Mouse (Mus musculus) layer of hippocampus, postnatal 36 days (tissue): ENCODE measurements around the gene Lrrc66. TPM values are rescaled to one million over a fixed set of nuclear protein-coding genes. Genes with fewer than 3 reads are reported as not detected.
"Not testable (repeated sequence)": the region's sequence is repeated elsewhere in the genome, so short reads cannot be mapped to it uniquely, and the experiment has no call there.

Experiments used
- DNase-seq, 2 experiments: peaks; one replicate each; pipeline ENCODE4 v3.0.0; 2022
- total RNA-seq, 2 experiments: library from RNA; stranded (reverse); gene quantifications; 2 replicates each; pipeline ENCODE4 v1.2.3; 2021

Gene Lrrc66
- total RNA-seq, 2 experiments from 2014 or later, result not detected

DNA sequence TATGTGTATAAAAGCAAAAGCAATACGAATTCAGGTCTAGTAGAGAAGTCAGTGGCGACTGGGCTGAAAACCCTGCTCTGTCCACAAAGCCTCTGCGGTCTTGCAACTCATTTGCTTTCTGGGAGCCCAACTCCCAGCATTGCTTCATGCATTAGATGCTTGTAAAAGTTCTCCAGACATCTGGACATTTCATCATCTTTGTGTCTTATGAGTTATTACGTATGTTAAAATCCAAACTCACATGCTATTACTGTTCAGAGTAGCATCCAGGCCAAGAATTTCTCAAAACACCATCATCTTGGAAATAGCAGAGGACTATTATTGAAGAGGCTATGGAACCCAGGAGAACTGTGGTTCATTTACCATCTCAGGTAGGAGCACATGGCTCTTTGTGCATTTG is 21.3 kb downstream of the Lrrc66 start:
- DNase-seq, result no peak

DNA sequence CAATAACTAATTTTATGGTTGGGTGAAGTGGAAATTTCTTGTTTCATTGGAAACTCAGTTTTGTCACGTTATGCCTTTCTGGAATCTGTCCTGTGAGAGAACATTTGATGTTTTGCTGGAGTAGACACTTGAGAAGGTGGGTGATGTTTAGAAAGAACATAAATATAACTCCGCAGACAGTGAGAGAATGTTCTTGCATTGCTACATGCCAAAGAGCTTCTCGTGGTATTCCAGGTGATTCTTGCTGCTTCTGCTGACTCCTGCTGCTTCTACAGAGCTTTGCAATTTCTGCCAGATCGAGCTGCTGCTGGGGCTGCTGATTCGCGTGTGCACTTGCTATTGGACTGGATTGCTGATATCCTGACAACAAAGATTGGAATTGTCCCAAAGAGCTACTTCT is 27.4 kb downstream of the Lrrc66 start:
- no peak for DNase-seq

DNA sequence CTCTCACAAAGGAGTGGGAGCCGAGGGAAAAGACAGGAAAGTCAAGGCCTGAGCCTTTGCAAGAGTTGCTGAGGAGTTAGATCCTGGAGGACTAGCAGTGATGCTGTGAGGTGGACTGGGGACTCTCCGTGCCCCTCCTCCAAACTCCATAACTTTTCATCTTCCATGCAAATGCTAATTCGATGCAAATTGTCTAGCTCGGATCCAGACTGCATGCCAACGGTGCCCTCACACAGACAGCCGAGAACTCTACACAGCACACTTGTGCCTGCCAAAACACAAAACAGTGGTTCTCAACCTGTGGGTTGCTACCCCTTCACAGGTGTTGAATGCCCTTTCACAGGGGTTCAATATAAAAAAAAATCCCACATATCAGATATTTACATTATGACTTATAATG is 27.8 kb downstream of the Lrrc66 start:
- DNase-seq, result no peak

DNA sequence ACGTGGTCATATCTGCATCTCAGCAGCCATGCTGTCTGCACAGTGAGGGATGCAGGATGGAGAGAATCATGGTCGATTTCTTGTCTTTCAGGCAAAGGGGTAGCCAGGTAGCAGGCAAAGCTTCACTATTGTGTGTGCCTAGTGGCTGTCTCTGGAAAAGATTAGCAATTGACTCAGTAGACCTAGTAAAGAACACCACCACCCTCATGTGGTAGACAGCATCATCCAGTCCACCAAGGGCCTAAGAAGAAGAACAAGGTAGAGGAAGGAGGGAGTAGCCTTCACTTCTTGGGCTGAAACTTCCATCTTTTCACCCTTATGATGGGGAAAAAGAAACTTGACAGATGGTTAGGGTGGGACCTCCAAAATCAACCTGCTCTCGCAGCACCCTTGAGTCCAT is 29.5 kb downstream of the Lrrc66 start:
- no peak for DNase-seq

DNA sequence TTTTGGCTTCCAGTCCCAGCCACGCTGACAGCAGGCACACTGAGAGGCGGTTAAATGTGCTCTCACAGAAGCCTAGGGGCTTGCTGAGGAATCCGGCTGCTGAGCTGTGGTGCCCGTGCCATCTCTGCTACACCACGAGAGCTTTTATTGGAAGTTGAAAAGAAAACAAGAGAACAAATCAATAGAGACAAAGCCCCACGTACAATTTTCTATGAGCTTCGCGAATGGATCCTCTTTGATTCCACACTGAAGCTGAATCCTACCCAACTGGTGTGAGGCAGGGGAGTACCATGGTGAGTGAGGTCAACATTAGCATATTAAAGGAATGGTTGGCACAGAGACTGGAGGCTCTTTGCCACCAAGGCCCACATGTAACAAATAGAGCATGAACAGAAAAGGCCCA is 31.0 kb downstream of the Lrrc66 start:
- peak in 1 of 2 experiments; percentile 44 for DNase-seq

DNA sequence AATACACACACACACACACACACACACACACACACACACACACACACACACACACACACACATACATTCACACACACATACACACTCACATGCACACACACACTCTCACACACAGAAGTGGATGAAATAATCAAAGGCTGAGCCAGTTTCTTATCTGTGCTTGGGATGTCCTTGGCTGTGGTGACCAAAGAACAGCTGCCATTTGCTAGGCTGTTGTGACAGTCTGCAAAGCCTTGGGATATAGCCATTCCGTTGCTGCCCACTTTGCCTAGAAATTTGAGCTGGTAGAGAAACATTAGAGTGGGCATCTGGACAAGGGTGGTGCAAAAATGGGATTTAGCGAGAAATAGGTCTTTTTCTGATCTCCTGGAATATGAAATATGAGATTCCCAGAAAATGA is 32.3 kb downstream of the Lrrc66 start:
- DNase-seq, result no peak

DNA sequence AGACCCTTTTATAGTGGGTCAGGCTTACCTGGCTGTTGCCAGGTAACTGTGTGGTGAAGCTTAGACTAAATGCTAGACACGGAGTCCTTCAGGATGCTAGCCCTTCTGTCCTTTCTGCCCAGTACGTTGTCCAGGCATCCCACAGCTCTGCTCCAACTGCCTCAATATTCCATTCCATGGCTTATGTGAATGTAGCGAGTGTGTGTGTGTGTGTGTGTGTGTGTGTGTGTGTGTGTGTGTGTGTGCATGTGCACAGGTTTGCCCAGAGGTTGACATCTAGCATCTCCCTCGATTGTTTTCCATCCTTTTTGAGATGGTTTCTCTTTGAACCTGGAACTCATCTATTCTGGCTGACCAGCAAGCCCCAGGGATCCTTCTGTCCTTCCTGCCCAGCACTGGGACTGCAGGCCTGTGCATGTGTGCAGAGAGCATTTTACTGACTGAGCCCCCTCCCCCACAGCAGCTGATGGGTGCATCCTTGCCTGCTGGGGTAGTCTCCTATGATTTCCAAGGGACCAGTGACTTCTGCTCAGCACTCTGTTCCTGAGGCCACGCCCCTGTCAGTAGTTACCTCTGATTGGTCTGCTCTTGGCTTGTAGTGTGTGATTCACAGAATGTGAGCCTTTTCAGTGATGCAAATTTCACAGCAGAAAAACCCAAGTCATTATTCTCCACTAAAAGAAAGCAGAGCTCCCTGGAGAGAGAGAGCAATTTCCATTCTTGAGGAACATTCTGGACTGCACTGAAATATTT is 33.2 kb downstream of the Lrrc66 start:
- peak in 1 of 2 experiments; percentile 23 for DNase-seq

DNA sequence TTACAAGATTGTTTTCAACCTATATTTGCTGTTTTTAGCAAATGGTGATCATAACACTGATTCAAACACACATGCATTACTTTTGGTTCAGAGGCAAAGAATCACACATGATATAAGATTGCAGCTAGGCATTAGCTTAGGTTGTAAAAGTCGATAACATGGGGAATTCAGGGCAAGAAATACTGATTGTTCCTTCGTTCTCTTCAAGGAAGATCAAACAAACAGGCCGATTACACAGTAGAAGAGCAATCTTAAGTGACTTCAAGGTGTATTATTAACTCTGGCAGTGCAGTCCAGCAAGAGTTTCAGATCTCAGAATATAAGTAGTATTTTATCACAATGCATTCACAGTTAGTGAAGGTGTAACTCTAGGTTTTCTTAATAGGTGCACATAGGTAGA is 45.2 kb downstream of the Lrrc66 start:
- no peak for DNase-seq

DNA sequence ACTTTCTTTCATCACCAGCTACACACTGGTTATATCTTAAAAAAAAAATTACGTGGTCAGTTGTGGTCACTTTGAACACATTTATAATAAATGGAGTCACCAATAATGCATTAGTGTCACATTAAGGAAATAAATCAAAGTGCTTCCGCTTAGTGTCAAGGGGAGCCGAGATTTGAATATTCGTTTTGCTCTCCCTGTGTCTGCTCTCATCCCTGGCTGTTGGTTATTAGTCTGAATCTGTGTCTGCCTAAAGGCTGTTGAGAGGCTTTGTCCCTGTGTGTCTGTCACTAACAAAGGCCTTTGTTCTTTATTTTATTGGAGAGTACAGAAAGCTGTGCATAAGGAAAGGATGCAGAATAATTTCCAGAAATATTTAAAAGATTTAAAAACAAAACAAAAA is 45.7 kb downstream of the Lrrc66 start:
- DNase-seq, result no peak

DNA sequence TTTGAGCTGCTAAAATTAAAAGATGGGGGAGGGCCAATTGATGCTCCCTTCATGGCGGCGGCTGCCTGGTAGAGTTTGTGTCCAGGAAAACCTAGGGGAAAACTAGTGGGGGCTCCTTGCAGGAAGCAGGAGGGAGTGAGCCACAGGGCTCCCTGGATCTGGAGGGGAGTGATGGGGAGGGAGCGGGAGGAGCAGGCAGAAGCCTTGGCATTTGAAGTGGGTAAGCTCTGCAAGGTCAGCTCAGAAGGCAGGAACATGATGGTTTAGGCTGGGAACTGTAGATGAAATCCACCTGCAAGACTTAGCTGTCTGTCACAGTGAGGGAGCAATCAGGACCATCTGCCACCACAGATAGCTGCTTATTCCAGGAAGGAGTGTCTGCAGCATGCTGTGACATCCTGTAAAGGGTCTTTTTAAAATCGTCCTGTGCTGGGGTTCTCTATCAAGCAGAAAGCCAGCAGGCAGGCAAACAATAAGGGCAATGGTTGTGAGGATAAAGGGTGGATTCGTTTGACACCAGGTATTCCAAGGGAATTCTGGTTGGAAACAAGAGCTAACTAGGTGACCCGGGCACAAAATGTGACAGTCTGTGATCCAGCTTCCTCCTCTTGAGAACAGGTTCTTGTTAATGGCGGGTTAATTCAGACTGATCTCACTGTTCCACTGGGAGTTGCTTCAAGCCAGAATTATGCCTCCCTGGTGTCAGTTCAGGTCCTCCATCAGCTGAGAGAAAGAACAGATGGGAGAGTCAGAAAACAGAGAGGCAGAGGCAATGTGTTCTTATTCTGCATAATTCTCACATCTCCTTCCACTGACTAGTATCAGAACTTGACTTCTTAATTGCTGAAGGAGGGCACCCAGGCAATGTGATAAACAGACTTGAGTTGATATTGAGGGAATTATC is 46.9 kb downstream of the Lrrc66 start:
- peak; percentile 45 to 60 for DNase-seq

DNA sequence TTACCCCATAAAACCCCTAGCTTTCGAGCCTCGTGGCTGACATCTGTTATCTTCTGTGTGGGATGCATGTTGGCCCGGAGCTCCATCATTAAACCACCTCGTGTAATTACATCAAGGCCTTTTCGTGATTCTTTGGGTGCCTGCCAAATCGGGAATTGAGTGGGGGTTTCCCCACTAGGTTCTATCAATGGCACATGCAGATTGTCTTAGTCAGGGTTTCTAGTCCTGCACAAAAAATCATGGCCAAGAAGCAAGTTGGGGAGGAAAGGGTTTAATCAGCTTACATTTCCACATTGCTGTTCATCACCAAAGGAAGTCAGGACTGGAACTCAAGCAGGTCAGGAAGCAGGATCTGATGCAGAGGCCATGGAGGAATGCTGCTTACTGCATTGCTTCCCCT is 48.3 kb downstream of the Lrrc66 start:
- not testable (repeated sequence) for DNase-seq

DNA sequence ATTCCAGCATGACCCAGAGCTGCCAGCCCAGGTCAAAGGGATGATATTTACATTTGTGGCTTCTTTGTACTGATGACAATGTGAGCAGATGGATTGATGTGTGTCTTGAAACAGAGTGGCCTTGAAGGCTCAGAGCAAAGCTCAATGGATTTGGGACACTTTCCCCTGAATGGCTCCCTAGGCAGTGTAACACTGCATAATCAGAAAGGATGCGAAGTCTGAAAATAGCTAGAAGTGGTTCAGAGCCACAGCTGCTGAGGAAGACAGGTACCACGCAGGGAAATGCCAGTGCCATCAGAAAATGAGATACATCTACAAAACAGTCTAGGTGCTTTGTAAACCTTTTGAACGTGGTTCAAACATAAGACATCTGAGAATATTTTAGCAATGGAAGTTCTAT is 54.2 kb downstream of the Lrrc66 start:
- no peak for DNase-seq

DNA sequence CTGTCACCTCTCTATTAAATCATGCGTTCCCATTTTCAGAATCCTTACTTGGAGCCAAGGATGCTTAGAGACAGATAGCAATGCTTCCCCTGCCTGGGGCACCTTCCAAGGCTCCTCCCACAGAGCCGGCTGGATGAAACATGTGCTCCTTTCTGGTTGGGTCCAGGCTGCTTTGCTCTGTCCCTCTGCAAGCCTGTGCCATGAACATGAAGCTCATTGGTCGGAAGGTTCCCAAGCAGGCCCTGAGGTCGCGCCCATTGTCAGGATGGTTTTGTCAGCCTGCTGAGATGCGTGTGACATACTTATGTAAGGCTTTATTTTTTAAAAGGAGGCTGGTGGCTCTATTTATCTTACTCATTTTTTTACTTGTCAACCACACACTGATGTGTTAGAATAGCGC is 55.6 kb downstream of the Lrrc66 start:
- DNase-seq, result peak in 1 of 2 experiments; percentile 48

DNA sequence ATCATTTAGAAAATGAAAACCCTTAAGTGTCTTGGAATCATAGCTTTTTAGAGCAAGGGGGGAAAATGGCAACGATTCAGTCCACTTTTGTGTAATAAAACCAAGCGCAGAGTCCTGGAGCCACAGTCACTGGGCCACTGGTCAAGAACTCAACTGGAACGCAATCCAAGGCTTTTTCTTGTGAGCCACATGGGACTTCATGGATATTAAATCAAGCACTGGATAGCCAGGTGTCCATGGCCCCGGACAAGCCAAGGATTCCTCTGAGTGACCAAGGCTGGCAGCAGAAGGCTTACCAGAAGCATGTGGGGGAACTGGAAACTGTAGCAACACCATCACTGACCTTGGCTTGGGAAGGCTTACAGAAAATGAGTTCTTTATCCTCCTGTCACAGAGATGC is 57.7 kb downstream of the Lrrc66 start:
- DNase-seq, result no peak

DNA sequence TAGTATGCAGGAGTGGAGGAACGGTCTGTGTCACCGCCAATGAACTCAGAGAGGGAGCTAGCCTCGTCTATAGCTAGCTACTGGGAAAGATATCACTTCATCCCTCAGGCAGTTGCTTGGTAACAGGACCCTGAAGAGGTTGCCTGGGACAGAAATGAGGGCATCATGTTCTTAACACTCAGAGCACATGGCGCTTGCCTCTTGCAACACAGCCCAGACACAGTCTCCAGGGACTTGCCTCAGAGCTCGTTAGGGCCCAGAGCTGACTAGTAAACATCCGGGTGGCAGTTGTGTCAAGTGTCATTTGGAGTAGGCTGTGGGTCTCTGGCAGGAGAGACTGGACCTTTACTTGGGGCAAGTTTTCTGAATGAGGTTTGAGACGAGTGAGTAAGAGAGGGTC is 58.5 kb downstream of the Lrrc66 start:
- DNase-seq, result no peak

DNA sequence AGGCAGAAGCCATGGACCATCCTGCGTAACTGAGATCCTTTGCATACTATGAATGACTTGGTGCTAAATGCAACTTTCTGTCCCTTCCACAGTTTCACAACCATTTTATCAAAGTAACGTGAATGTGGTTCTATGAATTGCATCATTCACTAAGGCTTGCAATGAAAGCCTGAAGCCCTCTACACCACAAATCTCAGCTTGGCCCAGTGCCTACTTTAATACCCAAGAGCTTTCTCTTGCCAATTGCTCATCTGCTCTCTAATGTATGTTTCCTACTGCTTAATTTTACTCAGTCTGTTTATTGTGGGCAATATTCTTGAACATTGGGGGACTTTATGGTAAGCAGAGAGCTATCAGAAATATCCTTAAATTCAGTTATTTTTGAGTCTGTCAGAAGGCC is 59.5 kb downstream of the Lrrc66 start:
- no peak for DNase-seq

DNA sequence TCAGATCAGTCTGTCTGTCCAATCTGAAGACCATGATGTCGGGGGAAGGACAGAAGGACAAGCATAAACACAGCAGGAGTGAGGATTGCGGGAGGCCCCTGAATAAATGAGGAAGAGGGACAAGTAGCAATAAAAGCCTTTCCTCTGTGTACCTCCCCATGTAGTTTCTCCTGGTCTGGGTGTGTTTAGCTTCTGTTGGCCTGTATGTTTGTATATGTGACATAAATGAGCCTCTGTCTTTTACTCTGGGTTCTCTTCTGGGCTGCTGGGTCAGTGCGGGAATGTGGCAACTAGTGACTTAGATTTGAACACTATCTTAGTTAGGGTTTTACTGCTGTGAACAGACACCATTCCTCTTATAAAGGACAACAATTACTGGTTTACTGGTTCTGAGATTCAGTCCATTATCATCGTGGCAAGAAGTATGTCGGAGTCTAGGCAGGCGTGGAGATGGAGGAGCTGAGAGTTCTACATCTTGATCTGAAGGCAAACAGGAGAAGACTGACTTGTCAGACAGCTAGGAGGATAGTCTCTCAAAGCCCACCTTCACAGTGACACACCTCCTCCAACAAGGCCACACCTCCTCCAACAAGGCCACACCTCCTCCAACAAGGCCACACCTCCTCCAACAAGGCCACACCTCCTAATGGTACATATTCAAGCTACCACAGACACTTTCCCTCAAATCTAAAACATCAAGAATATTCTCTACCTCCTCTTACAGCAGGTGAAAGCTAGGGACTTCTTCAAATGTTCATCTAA is 60.8 kb downstream of the Lrrc66 start:
- DNase-seq, result no peak

DNA sequence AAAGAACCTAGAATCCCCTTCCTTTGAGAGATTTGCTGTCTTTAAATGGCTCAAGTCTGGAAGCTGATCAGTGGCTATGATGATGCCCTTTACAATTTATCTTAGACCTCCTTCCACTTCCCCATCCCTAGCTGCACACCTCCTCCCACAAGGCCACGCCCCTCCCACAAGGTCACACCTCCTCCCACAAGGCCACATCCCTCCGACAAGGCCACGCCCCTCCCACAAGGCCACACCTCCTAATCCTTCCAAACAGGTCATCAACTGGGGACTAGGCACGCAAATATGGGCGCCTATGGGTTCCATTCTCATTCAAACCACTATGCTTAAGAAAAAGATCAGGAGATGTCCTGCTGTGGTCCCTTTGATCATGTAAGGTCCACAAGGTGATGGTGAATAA is 63.1 kb downstream of the Lrrc66 start:
- DNase-seq, result no peak

DNA sequence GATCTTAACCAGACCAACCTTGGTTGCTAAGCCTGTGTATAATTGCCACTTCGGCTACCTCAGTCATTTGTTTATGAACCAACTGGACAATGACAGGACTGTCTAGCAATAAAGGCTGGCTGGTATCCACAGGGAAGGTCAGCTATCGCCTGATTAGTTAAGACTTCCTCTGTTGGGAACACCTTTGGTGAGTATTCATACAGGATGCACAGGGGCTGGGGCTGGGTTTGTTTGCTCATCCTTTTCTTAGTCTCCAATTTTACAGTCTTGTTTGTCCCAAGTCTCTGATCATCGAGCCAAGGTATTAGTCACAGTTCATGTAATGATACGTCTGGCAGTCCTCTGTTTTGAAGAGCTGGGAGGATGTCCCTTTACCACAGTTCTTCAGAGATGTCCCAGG is 65.4 kb downstream of the Lrrc66 start:
- no peak for DNase-seq

DNA sequence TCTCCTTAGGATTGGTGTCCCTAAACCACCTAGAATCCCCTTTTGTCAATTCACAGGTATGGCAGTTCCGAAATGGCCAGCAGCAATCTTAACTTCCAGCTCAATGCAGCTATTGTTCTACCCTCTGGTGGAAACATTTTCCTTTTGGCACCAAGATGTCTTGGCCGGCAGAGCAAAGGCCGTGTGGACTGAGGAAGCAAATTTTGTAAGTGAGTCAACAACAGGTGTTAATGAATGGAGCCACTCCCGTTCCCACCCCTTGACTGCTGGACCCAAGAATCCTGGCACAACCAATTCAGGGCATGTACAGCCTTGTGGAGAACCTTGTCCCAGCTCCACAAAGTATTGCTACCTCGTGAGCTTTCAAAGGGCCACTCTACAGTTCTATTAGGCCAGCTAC is 66.2 kb downstream of the Lrrc66 start:
- no peak for DNase-seq

DNA sequence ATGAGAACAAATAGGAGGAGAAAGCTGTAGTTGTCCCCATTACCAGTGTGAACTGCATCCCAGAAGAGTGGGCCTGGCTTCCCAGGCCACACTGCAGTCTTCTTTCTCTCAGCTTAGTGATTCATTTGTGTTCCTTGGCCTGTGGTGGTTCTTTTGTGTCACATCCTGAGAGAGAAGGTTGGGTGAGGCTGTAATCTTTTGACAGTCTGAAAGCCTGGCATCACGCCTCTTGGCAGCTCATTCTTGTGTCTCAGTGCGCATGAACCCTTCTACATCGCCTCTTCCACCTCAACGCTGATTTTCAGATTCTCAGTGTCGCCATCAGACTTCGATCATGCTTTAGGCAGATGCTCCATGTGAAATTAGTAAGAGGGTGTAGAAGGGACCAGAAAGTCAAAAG is 68.3 kb downstream of the Lrrc66 start:
- no peak for DNase-seq

DNA sequence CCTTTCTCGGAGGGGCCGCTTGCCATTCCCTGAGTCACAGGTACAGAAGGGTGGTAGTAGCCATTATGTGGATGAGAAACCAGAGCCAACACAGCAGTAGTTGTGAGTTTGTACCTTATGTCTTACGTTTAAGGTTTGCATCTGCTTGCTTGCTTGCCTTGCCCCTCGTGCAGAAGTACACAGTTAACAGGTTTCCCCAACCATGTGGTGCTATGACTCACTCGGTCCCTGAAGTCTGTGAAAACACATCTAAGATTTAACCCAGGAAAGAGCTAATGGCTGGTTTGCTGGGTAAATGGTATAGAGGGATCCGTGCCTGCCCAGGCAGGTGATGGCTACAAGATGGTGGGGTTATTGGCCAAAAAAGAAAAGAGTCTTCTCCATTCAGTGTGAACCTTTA is 73.6 kb downstream of the Lrrc66 start:
- no peak for DNase-seq
